Mouse (Mus musculus) bone marrow macrophage, adult 2 months (primary cell): ENCODE measurements at regions not wholly inside any gene's neighbourhood (a gene's known extent, or its start where the extent isn't known, plus 50 kb on each side); places are given as distances from the start of the nearest gene placed in this dataset.

Experiments
- H3K27ac ChIP-seq: 2 replicates; pipeline ENCODE4 v1.5.1; 2012; ENCODE audit warnings: low read depth, low read length; ENCODE audit not compliant: insufficient read depth
- H3K4me1 ChIP-seq: 2 replicates; pipeline ENCODE4 v1.6.1; 2012; ENCODE audit warnings: low read length; ENCODE audit not compliant: control insufficient read depth, insufficient read depth
- H3K4me3 ChIP-seq: 2 replicates; pipeline ENCODE4 v1.5.1; 2012; ENCODE audit warnings: mild to moderate bottlenecking, low read length, moderate library complexity; ENCODE audit not compliant: insufficient read depth
- CTCF ChIP-seq: IDR thresholded peaks from 2 replicates; pipeline ENCODE4 v1.5.1; 2012; ENCODE audit warnings: low read depth, mild to moderate bottlenecking, low read length, moderate library complexity
- POLR2A ChIP-seq: IDR thresholded peaks from 2 replicates; pipeline ENCODE4 v1.6.1; 2012; ENCODE audit warnings: mild to moderate bottlenecking, low read depth, low read length, borderline replicate concordance

GRCm38 (mm10) chr16:30158184-30158583 is 94.0 kb downstream of the Hes1 start:
- Histone ChIP-seq H3K4me1 (peaks cover 8% of the 10 kb centered on the region), H3K4me3 (no peak overlapping the region), H3K27ac (no peak overlapping the region)
- TF ChIP-seq CTCF: no peak
- no peak for TF ChIP-seq POLR2A

DNA sequence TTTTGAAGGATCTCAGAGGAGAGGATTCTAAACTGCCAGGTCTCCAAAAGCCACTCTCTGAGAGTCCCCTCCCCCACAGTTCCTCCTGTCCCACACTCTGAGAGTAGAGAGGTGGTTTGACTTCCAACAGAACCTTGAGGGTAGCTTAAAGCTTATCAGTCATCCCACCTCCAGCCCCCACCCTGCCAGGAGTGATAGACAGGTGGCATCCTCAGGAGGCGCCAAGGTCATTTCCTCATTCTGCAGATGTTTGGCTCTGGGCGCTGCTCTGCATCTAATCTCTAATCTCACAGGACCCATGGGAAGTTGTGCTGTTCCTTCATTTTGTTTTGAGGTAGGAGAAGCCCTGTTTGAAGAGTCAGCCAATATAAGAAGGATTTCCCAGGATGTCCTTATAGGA is 96.2 kb downstream of the Hes1 start:
- no peak for TF ChIP-seq POLR2A
- no peak for TF ChIP-seq CTCF
- H3K27ac ChIP-seq: no peak overlapping the region
- H3K4me1 ChIP-seq: peaks cover 2% of the 10 kb centered on the region; the same call in 1 of the 2 replicates
- no peak overlapping the region for H3K4me3 ChIP-seq

- Histone ChIP-seq H3K4me3 (no peak overlapping the region), H3K4me1 (no peaks in the 10 kb centered on the region), H3K27ac (no peak overlapping the region)
- TF ChIP-seq POLR2A (no peak), CTCF (no peak)
Measured at GRCm38 (mm10) chr16:30163303-30163702, 99.1 kb downstream of the Hes1 start.

GRCm38 (mm10) chr16:30165667-30166180 is 101.5 kb downstream of the Hes1 start:
- H3K4me1 ChIP-seq: no peaks in the 10 kb centered on the region
- no peak overlapping the region for H3K27ac ChIP-seq
- TF ChIP-seq CTCF: no peak
- TF ChIP-seq POLR2A: no peak
- H3K4me3 ChIP-seq: no peak overlapping the region

DNA sequence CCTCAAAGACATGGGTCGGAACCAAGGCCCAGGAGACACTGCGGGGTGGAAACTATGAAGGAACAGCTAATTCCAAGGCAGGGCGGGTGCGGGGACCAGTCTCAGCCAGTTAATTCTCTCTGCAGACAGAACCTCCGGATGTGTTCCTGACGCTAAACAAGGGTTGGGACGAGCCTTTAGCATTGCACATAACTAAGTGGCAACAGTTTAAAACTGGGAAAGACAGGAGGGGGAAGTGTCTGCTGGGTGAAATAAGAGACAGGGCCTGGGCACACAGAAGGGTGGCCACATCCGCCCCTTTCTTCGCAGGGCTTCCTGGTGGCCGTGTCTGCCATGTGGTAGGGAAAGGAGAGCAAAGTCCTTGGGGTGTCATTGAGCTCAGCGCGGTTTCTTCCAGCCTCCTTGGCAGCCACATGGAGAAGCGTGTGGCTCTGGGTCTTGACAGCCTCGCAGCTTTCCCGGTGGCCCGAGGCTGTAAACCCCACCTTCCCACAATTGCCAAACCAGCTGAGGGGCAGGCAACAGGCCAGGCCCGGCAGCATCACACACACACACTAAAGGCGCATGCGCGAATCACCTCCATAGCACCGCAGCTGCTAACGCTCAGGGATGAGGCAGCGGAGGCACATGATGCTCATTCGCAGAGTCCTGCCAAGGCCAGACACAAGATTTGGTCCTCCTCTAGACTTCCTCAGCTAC is 95.8 kb downstream of the Cpn2 start:
- no peak overlapping the region for H3K27ac ChIP-seq
- H3K4me3 ChIP-seq: no peak overlapping the region
- no peaks in the 10 kb centered on the region for H3K4me1 ChIP-seq
- TF ChIP-seq CTCF: no peak
- no peak for TF ChIP-seq POLR2A

- no peaks in the 10 kb centered on the region for H3K4me1 ChIP-seq
- H3K4me3 ChIP-seq: no peak overlapping the region
- no peak overlapping the region for H3K27ac ChIP-seq
- TF ChIP-seq POLR2A: no peak
Measured at GRCm38 (mm10) chr16:30172136-30172731, 95.1 kb downstream of the Cpn2 start.

DNA sequence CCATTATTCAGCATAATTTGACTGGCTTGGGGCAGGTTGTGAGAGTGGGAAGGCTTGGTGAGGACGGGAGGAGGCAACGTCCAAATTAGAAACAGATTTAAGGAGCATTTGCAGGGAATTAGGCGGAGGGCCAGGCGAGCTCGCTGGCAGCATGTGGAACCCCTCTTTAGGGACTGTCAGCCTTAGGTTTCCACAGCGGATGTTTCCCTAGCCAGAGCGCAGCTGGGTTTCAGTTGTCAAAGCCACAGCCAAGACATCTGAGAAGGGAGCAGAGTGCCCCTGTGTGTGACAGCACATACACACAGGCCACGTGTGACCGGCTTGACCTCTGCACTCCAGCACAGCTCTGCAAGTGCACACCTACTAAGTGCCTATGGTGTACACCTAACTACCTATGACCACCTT is 94.5 kb downstream of the Cpn2 start:
- Histone ChIP-seq H3K4me1 (no peaks in the 10 kb centered on the region), H3K27ac (no peak overlapping the region), H3K4me3 (no peak overlapping the region)
- no peak for TF ChIP-seq CTCF
- no peak for TF ChIP-seq POLR2A

GRCm38 (mm10) chr16:30173953-30174874 is 93.1 kb downstream of the Cpn2 start:
- Histone ChIP-seq H3K4me1 (peaks cover under 1% of the 10 kb centered on the region; the same call in 1 of the 2 replicates), H3K4me3 (no peak overlapping the region)

DNA sequence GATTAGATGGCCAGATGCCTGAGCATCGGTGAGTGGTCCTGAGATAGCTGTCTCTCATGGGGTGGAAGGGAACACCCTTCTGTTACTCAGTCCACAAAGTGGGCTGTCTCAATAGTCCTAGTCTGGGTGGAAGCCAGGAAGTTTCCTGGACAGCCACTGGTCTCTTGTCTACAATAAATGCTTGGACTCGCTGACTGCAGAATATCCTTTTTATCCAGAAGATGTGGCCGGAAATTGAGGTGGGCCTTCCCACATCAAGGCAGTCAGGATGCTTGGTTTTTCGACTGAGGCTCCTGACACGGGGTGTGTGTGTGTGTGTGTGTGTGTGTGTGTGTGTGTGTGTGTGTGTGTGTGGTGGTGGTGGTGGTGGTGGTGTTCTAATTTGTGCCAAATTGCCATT is 91.0 kb downstream of the Cpn2 start:
- TF ChIP-seq CTCF (no peak), POLR2A (no peak)

More at GRCm38 (mm10) chr16:30173953-30174874, 93.1 kb downstream of the Cpn2 start:
- H3K27ac ChIP-seq: no peak overlapping the region
- TF ChIP-seq POLR2A: no peak
- no peak for TF ChIP-seq CTCF

More for the DNA sequence above, 91.0 kb downstream of the Cpn2 start:
- no peak overlapping the region for H3K4me3 ChIP-seq
- H3K27ac ChIP-seq: no peak overlapping the region
- H3K4me1 ChIP-seq: peaks cover 3% of the 10 kb centered on the region; the same call in 1 of the 2 replicates
